Comparison of ENCODE assay signal across 9 mouse cellular contexts in the genomic region with DNA sequence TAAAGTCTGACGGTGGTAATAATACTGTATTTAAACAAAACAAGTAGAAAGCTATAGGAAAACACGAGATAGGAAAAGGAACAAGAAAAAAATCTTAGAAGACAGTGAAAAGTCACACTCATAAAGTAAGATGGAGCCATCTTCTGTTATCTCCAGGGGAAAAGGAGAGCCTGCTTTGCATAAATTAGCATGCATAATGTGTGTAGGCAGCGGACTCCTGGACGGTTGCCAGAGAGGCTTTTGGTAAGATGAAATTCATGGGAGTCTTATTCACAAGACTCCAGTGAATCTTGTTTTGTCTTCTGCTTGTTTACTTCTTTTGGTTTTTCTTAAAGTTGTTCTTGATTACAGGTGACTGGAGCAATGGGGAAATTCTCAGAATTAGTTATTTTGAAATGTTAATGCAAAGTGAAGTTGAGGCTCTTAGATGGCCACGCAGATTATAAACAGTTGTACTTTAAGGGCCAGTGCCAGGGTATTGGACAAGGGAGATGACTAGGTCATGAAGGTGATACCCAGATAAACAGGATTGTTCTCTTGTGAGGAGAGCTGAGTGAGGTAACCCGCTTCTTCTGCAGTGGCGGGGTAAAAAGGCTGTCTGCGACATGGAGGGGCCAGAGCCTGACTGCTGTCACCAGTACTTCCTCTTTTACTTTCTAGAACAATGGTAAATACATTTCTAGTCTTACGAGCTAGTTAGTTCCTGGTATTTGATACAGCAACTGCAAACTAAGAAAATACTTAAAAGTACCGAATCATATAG. TPM values are rescaled to one million over a fixed set of nuclear protein-coding genes. Genes with fewer than 3 reads are reported as not detected.
A peak's percentile ranks its signal among the peaks of the same experiment; 100 is the strongest.
DNase-seq lines count a peak whose midpoint lies in the region; ATAC-seq lines count a peak whose summit lies in the region.
"Had no signal": no experiment of that assay in that cellular context is flagged by ENCODE, and none has a peak within 500 bp of the region (broad histone marks: within the 10 kb centered on the region; RNA-seq: fewer than 3 reads in every experiment).

No protein-coding gene starts in this region.

- H3K4me2 ChIP-seq in hindbrain, embryonic 14.5 days (replicated peaks), result no peak overlapping the region

- H3K4me3 ChIP-seq in hindbrain, embryonic 14.5 days (replicated peaks; ENCODE audit: low read length), result no peak overlapping the region

- H3K9ac ChIP-seq in hindbrain, embryonic 14.5 days, result no peak overlapping the region
- H3K9ac ChIP-seq: liver, embryonic 14.5 days had no signal

- DNase-seq in layer of hippocampus, adult 11-12 months (ENCODE audit: low spot score), result peak; percentile 52
- no peak for DNase-seq in layer of hippocampus, adult 9-10 months (ENCODE audit: low spot score)
- peak; percentile 64 for DNase-seq in R1 (ENCODE audit: low read depth, low spot score)
- DNase-seq in hindbrain, embryonic 14.5 days (ENCODE audit: low spot score), result peak; percentile 79
- no peak for DNase-seq in adrenal gland, postnatal 25 days
- no peak for DNase-seq in thymus, postnatal 25 days
- DNase-seq in gastrocnemius, postnatal 36 days, result no peak

- no peaks in the 10 kb centered on the region for H3K9me3 ChIP-seq in hindbrain, embryonic 14.5 days (ENCODE audit: control insufficient read depth, low read length)

- peak; percentile 65; the same call in 1 of the 2 replicates for ATAC-seq in hindbrain, embryonic 14.5 days (ENCODE audit: low FRiP score)
- peak; percentile 76 for ATAC-seq in monocyte, adult 5-6 weeks (replicated peaks; ENCODE audit: insufficient number of reproducible peaks, low FRiP score, low TSS enrichment, poor library complexity, severe bottlenecking)

- H3K36me3 ChIP-seq in hindbrain, embryonic 14.5 days (replicated peaks; ENCODE audit: control insufficient read depth, insufficient read depth), result no peaks in the 10 kb centered on the region

- H3K27ac ChIP-seq in hindbrain, embryonic 14.5 days, result no peak overlapping the region
- H3K27ac ChIP-seq: liver, embryonic 14.5 days had no signal

- WGBS in hindbrain, embryonic 14.5 days, result 57% methylated on average over 10 of the region's 10 CpGs

- intact Hi-C loops in gastrocnemius, postnatal 36 days (cut with DNase I), result no loop called here

- H3K4me1 ChIP-seq in hindbrain, embryonic 14.5 days (replicated peaks; ENCODE audit: control insufficient read depth, insufficient read depth, low read length), result no peaks in the 10 kb centered on the region; the same call in 1 of the 2 replicates

- H3K27me3 ChIP-seq in hindbrain, embryonic 14.5 days (ENCODE audit: control insufficient read depth, insufficient read depth, low read length), result no peaks in the 10 kb centered on the region

RNA-seq across cellular contexts. Expression of a gene that starts 57.1 kb away (rescaled TPM):
- polyA plus RNA-seq in hindbrain, embryonic 14.5 days (2014; fragmentation: Nextera tagmentation; extraction: Ambion mirVana), result 26.6 and 27.4 TPM in 2 replicates
- total RNA-seq in monocyte, adult 5-6 weeks (2017), result 1.5 to 3.3 TPM (median 1.5 TPM) in 3 replicates
- 13.6 and 15.0 TPM in 2 replicates for total RNA-seq in adrenal gland, postnatal 25 days (2021)
- 10 to 100 TPM; 71.0 to 77.5 TPM for total RNA-seq in gastrocnemius, postnatal 36 days (2021)

Comparison
In these comparisons a context has a peak if more than half of its experiments do, and no peak if none do; other contexts are left out.
1. DNase-seq: peak in layer of hippocampus, adult 11-12 months (single experiment), R1 (single experiment) and hindbrain, embryonic 14.5 days (single experiment); none in layer of hippocampus, adult 9-10 months (single experiment), adrenal gland, postnatal 25 days (single experiment), thymus, postnatal 25 days (single experiment) and gastrocnemius, postnatal 36 days (0 of 2).